Mouse (Mus musculus) bone marrow macrophage, adult 2 months (primary cell): ENCODE results near the gene Plod2.

Source experiments
- CTCF ChIP-seq: IDR thresholded peaks from 2 replicates; pipeline ENCODE4 v1.5.1; 2012; ENCODE audit warnings: low read depth, mild to moderate bottlenecking, low read length, moderate library complexity
- POLR2A ChIP-seq: IDR thresholded peaks from 2 replicates; pipeline ENCODE4 v1.6.1; 2012; ENCODE audit warnings: mild to moderate bottlenecking, low read depth, low read length, borderline replicate concordance

- TF ChIP-seq CTCF: no peak
- no peak for TF ChIP-seq POLR2A
Observed at GRCm38 (mm10) chr9:92601551-92601950, 59.5 kb downstream of the Plod2 start.
